In the genomic region with DNA sequence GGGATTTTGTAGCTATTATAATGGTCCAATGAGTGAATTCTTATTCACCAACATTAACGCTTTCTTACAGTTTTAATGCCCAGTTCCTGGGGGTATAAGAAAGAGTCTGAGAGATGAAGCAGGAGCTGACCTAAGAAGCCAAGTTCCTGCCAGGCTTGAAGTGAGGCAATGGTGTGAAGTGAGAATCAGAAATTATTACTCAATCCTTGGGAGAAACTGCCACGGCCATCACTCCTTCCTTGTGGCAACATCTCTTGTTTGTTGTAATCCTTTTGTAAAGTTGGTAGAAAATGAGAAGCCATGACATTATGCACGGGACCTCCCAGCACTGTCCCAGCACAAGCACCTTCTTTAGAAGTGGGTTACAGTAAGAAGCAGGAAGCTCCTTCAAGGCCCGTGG, we compare ENCODE assay signal across 19 mouse cellular contexts.
A peak's percentile ranks its signal among the peaks of the same experiment; 100 is the strongest.
DNase-seq lines count a peak whose midpoint lies in the region; ATAC-seq lines count a peak whose summit lies in the region.
"Had no signal": no experiment of that assay in that cellular context is flagged by ENCODE, and none has a peak within 500 bp of the region (broad histone marks: within the 10 kb centered on the region; RNA-seq: fewer than 3 reads in every experiment).

No protein-coding gene starts in this region.

- peak; percentile 70 for ATAC-seq in megakaryocyte, adult 5-6 weeks (ENCODE audit: poor library complexity, severe bottlenecking)
- ATAC-seq: activated CD4-positive, CD25-positive, alpha-beta regulatory T cell, adult 4 months; forebrain, embryonic 13.5 days; forebrain, embryonic 16.5 days; intestine, postnatal 0 days had no signal

- peak; percentile 57 for DNase-seq in heart, adult 11 months
- DNase-seq in heart, adult 18-20 months, result no peak
- peak; percentile 24 for DNase-seq in gonadal fat pad, adult 2 months (ENCODE audit: low read depth)
- DNase-seq in thymus, postnatal 36 days, result no peak
- DNase-seq in embryo, embryonic 11 days, result no peak
- no peak for DNase-seq in lung, postnatal 10 days
- DNase-seq: adrenal gland, postnatal 10 days; adrenal gland, postnatal 36 days; B cell, adult 2 months; cerebellum, adult 18-20 months; cerebellum, adult 9-10 months; cerebellum, postnatal 14 days; gastrocnemius, postnatal 10 days; gastrocnemius, postnatal 36 days had no signal

Comparison
In these comparisons a context has a peak if more than half of its experiments do, and no peak if none do; other contexts are left out.
1. DNase-seq: peak in heart, adult 11 months (single experiment) and gonadal fat pad, adult 2 months (single experiment); none in heart, adult 18-20 months (0 of 2), thymus, postnatal 36 days (0 of 2), embryo, embryonic 11 days (single experiment) and lung, postnatal 10 days (single experiment).